Mouse (Mus musculus) C2C12 (cell line): ENCODE results near the gene Cd79b.

Experiments
- CEBPB ChIP-seq: IDR thresholded peaks from one replicate; pipeline ENCODE4 v1.6.1; 2011; ENCODE audit warnings: low read depth, mild to moderate bottlenecking, control low read depth, moderate library complexity
- CTCF ChIP-seq: IDR thresholded peaks from one replicate; pipeline ENCODE4 v1.5.1; 2011; ENCODE audit not compliant: control insufficient read depth, insufficient read depth, insufficient read length
- MAX ChIP-seq: IDR thresholded peaks from one replicate; pipeline ENCODE4 v1.6.1; 2011; ENCODE audit warnings: mild to moderate bottlenecking, control low read depth
- MYOD1 ChIP-seq: IDR thresholded peaks from one replicate; pipeline ENCODE4 v1.6.1; 2011; ENCODE audit warnings: low read depth; ENCODE audit not compliant: control insufficient read depth, insufficient read length
- USF1 ChIP-seq: IDR thresholded peaks from one replicate; pipeline ENCODE4 v1.6.1; 2011; ENCODE audit warnings: low read depth, mild to moderate bottlenecking, control low read depth, moderate library complexity

DNA sequence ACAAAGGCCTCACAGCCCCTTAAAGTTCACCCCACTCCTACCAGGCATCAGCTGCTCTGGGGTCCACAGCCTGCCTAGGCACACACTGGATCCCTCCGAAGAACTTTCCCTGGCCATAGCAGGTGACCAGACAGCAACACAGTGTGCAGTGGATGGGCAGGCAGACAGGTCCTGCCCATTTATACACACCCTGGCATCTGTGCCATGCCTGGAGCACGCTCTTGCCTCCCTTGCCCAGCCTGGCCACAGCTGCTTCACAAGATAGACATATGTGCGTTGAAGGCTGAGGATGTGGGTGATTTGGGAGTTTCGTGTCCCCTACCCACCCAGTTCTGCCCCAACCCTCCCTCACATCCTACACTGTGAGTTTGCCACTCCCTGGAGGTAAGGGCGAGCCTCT is 23.5 kb upstream of the Cd79b start:
- no peak for TF ChIP-seq CTCF
- no peak for TF ChIP-seq CEBPB
- TF ChIP-seq MAX: no peak
- TF ChIP-seq USF1: no peak
- no peak for TF ChIP-seq MYOD1
